Mouse (Mus musculus) left cerebral cortex, postnatal 36 days (tissue): ENCODE measurements around the gene Castor2. TPM values are rescaled to one million over a fixed set of nuclear protein-coding genes. Genes with fewer than 3 reads are reported as not detected.

Source experiments
- DNase-seq, 2 experiments: peaks; one replicate each; pipeline ENCODE4 v3.0.0; 2021 to 2022; ENCODE audit warnings: low spot score in 2 of 2, mixed read lengths in 1 of 2
- intact Hi-C: fragments of 180-260 bp; cut with DNase I; formaldehyde crosslinking; loops from one replicate; pipeline ENCODE4 v1.15.1; 2025
- total RNA-seq, 2 experiments: library from RNA; stranded (reverse); gene quantifications; 2 replicates each; pipeline ENCODE4 v1.2.3; 2021

Gene Castor2
- total RNA-seq, 2 experiments from 2014 or later, result 81.8 to 92.0 TPM

GRCm38 (mm10) chr5:134186961-134187731 is 87.6 kb downstream of the Castor2 start:
- intact Hi-C loops, result no loop called here
- peak; percentile 18 to 33 for DNase-seq

GRCm38 (mm10) chr5:134188571-134188970 is 89.1 kb downstream of the Castor2 start:
- intact Hi-C loops, result no loop called here
- DNase-seq, result no peak

- no peak for DNase-seq
- intact Hi-C loops, result no loop called here
Measured at GRCm38 (mm10) chr5:134193664-134194063, 94.2 kb downstream of the Castor2 start.

Other genes with a start within 250 kb of the Castor2 start
- 10 to 100 TPM; 15.2 to 16.5 TPM for gene Rcc1l, start 77.1 kb downstream of the Castor2 start, total RNA-seq
- 10 to 100 TPM; 14.5 to 18.6 TPM for gene Gtf2ird2, start 84.3 kb downstream of the Castor2 start, total RNA-seq
- gene Ncf1, start 129.9 kb downstream of the Castor2 start, total RNA-seq, result 1 to 10 TPM; 6.5 to 7.2 TPM
- 100 to 1,000 TPM; 212 to 223 TPM for gene Gtf2i, start 215.0 kb downstream of the Castor2 start, total RNA-seq